Mouse (Mus musculus): Measurements from ENCODE around the gene Styk1.

- no peak for TF ChIP-seq CTCF (IDR thresholded peaks at IDR 0.05; ENCODE audit: low read depth)
- no peak for TF ChIP-seq EP300 (IDR thresholded peaks at IDR 0.05; ENCODE audit: low read depth)
Observed at GRCm38 (mm10) chr6:131339309-131339708, 14.1 kb downstream of the Styk1 start.
